Mouse (Mus musculus): ENCODE measurements around the gene Arcn1.
"Not testable (repeated sequence)": the region's sequence is repeated elsewhere in the genome, so short reads cannot be mapped to it uniquely, and the experiment has no call there.

Arcn1 gene

DNA sequence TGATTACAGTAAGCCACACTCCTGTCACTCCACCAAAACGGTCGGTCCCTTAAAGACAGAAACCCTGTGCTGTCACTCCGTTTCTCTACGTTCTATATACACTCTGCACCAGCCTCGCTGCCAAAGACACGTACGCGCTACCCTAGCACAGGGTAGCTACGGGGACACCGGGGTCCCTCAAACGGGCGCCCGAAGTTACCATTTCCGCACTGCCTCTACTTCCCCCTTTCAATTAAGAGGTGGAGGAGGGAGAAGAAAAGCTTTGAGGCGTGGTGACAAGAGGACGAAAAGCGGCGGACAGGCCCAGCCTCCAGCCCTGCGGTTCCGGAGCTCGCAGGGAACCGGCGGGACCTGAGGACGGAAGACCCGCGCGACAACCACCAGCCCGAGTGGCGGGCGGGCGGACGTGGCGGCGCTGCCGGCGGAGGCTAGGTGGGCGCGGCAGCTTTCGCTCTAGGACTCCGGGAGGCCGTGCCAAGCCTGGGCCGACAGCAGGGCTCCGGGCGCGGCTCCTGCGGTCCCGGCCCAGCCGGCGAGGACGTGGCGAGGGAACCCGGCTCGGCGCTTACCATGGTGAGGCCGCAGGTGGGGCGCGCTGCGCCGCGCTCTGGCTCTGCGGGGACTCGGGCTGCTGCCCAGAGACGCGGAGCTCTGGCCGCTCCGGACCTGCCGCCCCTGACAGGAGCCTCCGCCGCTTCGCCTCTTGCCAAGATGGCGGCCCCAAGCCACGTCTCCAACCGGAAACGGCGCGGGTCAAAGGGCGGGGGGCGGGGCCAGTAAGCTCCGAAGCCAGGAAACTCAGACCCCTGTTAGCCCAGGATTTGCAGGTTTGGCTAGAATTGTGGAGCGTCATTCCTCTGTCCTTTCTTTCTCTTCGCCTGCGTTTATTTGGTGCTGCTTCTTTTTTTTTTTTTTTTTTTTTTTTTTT lies at the start of gene Arcn1, which contains the start of gene Ift46:
TSS of gene Arcn1 (minus strand) at position 745 of the 928 bp plus-strand sequence.
TSS of gene Ift46 (plus strand) at position 808 of the 928 bp plus-strand sequence.
- DNase-seq (ENCODE audit: low spot score): peak; percentile 92

DNA sequence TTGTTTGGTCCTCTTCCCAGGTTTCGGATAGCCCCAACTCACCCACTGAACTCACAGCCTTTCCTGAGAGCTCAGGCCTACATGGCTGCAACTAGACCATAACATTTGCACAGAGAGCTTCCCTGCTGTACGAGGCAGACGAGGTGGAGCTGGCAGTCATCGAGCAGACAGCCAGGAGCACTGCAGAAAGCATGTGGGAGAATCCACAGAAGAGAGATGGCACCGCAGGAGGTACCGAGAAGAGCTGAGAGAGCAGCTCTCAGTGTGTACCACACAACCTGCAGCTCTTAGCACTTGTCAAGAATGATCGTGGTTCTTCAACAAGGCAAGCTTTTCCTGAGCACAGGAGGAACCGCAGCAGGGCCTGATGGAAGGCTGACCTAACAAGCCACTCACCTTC lies 46.5 kb upstream of the Arcn1 start:
- DNase-seq (ENCODE audit: low spot score): no peak

DNA sequence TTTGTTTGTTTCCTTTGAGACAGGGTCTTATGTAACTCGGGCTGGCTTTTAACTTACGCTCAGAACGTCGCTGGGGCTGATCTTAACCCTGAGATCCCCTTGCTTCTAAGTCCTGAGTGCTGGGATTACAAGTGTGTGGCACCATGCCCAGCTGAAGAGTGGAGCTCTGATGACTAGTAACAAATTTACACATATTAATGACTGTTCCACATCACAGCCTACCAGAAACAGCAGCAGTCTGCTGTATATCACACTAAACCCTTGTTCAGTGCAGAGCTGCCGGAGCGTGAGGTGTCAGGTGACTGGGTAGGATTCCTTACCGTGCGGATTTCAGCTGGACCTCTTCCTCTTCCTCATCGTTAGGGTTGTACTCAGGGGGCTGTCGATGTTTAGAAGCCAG lies 42.7 kb upstream of the Arcn1 start:
- DNase-seq (ENCODE audit: low spot score): no peak

DNA sequence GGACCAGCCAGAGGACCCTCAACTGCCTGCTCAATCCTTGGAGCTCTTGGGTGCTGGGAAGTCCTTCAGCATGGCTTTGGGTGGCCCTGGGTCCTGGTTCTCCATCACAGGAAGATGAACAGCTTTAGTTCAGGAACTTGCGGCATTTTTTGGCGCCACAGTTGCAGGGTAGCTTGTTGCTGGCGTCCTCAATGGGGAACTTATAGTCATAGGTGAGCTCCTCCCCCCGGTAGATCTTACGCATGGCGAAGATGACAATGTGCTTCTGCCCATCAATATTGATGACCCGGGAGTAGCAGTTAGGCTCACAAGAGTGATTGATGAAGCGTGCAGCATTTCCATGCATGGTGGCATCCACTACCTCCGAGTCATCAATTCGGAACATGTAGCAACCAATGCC lies 40.1 kb upstream of the Arcn1 start:
- DNase-seq (ENCODE audit: low spot score): no peak

DNA sequence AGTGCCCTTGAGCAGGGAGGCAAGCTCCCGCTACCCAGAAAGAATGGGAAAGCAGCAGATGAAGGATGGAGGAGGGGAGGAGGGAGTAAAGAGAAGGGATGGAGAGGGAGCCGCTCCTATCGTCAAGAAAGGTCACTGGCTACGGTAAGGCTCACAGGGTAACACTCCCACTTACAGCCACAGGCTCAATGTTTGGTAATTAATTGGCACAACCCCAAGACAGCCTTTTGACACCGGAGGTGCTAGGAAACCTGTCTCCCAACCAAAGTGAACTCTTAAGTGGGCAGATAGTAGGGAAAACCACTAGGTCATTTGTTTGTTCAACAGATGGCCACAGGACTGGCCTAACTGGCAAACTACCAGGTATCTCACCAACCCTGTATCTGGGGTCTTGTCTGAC lies 39.5 kb upstream of the Arcn1 start:
- no peak for DNase-seq (ENCODE audit: low spot score)

DNA sequence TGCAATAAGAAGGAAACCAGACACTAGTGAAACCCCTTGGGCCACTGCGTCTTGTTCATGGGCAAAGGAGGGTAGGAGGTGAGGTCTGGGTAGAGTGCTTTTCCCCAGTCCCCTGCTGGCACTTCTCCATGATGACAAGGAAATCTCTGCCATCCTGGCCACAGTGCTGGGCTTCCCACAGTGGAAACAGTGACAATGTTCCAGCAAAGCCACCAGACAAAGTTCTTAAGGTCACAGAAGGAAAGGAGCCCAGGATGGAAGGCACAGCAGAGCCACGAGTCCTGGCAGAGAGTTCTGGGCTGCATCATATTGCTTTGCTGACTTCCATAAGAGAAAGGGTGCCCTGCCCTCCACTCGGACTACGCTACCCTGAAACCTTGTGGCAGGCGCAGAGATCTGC lies 37.9 kb upstream of the Arcn1 start:
- no peak for DNase-seq (ENCODE audit: low spot score)

DNA sequence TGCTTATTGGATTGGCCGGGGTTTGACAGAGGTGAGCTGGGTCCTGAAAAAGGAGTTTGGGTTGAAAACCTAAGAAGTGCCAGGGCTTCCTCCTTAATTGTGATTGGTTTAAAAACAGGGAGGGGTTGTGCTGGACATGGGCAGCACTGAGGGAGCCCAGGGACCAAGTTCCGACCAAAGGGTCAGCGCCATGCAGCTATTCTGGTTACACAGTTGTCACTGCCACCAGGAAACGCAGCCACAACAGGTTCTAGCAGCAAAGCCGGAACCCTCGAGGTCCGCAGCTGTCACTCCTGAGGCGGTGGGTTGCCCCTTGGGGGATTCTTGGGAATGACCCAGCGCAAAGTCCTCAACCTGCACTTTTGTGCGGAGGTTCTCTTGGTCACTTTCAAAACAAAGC lies 37.0 kb upstream of the Arcn1 start:
- no peak for DNase-seq (ENCODE audit: low spot score)

DNA sequence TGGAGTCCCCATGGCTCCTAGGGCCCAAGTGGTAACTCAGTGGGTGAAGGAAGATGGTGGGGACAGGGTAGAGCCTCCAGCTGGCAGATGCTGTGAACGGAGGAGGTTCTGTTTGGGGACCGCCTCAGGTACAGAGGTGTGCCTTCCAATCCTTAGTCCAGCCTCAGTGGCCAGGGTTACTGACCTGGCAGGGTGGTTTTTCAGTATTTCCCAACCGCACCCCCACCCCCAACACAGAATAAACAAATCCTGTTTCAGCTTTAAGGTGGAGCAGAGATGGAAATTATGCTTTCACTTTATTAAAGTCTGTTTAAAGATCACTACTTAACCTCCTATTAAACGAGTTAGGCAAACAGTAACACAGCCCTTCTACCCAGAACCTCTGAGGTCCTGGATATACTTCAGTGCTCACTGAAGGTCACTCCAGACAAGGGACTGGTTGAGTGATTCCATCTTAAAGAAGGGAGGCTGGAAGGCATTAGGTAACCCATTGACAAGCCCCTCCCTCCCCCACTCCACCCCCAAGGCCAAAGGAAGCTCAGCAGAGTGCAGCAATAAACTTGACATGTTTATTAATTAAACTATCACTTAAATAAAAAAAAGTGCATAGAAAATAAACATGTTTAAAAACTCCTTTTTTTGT lies 35.3 kb upstream of the Arcn1 start, which contains the start of gene Ttc36:
TSS of gene Ttc36 (minus strand) at position 265 of the 643 bp plus-strand sequence.
- peak; percentile 67 for DNase-seq (ENCODE audit: low spot score)

DNA sequence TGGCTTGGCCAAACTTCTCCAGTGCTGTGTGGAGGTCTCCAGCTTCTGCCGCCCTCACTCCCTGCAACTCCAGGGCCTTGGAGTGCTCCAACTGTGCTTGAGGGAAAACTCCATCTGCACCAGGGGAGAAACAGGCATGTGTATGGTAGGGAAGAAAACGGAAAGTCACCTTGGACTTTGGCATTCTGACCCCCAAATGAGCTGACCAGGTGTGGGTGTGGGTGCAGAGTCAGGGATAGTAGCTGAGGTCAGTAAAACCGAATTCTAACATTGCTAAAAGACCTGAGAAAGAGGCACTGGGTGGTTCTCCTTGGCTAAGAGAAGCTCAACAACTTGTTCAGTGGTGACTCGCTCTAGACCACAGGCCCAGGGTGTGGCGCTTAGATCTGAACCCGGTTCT lies 34.0 kb upstream of the Arcn1 start:
- DNase-seq (ENCODE audit: low spot score): no peak

DNA sequence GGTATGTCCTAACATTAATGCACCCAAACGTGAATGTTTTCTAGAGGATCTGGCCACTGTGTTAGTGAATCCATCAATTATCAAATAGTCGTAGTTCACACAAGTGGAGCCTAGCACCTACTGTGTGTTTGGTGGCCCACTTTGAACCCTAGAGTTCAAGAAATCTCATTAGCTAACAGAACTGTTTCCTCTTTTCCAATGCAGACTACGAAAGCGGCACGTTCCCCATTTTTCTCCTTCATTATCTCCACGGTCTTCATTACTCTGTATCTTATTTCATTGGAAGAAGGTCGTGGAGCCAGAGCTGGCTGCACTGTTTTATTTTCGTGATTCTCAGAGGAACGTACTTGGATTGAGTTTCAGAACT lies 32.3 kb upstream of the Arcn1 start:
- DNase-seq (ENCODE audit: low spot score): no peak

DNA sequence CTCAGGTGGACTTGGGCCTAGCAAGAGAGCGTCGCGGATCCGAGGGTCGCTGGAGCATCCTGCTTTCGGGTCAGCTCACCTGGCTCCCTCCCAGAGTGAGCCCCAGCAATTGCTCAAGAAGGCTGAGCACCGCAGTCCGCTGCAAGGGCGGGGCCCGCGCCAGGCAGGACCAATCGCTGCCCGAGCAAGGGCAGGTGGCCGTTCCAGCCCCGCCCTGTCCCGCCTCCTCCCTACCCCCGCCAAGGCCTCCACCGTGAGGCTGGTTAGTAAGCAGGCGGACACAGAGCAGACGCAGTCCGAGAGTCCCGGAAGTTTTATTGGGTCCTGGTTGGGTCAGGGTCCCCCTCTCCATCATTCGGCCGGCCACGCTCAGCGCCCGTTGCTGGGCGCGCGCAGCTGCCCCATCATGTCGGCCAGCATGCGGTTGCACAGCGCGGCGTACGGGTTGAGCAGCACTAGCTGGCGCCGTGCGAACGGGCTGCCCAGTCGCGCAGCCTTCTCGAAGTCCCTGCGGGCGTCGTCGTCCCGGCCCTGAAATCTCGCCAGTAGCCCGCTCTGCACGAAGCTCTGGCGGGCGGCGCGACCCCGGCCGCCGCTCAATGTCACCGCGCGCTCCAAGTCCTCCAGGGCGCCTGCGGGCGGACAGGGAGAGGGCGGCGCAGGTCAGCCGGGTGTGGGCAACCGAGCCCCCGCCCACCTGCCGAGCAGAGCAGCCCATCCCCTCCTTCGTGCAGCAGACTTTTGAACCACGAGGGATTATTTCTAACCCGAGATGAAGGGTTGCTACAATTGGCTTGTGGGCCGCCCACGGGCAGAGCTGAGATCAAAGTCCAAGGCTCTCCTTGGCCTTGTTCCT lies 31.7 kb upstream of the Arcn1 start, which contains the start of gene Tmem25:
TSS of gene Tmem25 (minus strand) at position 206 of the 856 bp plus-strand sequence.
- peak; percentile 91 for DNase-seq (ENCODE audit: low spot score)

DNA sequence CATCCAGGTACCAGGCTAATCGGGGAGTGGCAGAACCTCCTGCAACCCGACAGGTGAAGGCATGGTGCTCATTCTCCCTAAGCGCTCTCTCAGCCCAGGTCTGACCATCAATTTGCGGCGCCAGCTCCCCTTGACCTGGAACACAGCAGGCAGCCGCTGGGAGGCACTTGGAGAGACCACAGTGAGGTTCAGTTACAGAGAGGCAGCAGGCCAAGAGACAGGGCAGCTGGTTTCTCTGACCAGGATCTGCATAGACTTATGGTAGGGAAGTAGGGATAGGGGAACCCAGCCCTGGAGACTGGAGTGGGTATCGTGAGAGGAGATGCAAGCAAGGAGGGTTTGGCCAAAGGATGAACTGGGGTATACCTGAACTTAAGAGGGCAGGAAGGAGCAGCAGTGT lies 30.7 kb upstream of the Arcn1 start:
- DNase-seq (ENCODE audit: low spot score): no peak

DNA sequence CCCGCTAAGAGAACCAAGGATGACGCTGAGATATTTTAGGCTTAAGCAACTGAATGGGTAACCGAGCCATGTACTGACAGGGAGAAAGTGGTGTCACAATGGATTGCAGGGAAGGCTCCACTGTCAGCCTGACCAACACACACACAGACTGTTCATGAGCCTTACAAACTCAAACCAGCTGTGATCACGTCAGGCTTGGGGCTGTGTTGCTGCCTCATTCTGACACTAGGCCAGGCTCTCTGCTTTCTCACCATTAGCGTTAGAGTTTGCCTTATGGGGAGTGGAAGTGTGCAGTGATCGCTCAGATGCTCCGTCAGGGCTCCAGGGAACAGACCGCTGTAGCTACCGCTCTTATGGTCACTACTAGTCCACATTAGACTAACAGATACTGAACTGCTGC lies 25.2 kb upstream of the Arcn1 start:
- DNase-seq (ENCODE audit: low spot score): no peak

DNA sequence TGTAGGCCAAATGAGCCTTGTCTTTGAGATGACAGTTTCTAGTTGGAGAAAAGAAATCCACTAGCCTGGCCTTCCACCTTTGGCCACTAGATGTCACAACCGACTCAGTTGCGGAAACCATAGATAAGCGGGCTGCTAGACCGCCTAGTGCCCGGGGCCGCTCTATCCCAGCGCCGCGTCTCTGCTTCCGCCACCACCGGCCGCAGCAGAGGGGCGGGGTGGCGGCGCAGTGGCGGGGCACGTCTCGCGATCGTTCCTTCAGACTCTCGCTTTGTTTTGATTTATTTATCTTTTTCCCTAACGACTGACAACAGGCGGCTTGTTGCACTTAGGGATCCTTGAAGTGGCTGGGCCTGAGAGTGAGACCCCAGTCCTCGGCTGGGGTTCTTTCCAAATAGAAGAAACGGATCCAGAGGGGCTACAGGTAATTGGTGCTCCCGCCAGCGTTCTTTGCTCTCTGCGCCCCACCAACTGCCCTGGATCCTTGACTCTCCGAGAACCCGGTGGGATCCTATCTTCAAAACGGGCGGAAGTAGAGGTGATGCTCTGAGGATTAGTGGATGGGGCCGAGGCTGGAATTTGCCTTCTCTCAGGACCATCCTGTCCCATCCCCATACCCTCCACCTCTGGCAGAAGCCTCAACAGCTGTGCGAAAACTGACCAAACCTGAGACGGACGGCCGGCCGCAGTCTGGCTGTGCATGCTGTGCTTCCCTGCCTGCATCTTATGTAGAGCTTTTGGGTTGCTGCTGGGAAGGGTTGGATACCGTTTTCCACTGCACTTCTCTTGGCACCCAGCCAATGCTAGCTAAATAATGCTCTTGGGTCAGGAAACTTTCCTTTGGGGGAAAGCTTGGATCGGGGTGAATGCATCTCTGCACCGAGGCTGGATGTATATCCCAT lies 5.4 kb upstream of the Arcn1 start:
- DNase-seq (ENCODE audit: low spot score): peak; percentile 94

DNA sequence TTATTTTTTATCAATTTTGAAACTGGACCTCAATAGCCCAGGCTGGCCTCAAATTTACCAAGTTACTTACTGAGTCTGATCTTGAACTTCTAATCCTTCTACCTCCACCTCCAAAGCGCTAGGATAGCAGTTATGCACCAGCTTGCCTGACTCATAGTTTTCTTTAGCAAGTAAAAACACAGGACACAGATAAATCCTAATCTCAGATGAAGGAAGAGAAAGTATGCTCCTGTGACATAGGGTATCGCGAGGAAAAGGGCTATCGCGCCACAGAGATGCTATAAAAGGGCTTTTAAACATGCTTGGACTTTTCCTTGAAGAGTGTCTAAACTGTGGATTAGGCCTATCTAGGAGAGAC lies 4.7 kb upstream of the Arcn1 start:
- no peak for DNase-seq (ENCODE audit: low spot score)

DNA sequence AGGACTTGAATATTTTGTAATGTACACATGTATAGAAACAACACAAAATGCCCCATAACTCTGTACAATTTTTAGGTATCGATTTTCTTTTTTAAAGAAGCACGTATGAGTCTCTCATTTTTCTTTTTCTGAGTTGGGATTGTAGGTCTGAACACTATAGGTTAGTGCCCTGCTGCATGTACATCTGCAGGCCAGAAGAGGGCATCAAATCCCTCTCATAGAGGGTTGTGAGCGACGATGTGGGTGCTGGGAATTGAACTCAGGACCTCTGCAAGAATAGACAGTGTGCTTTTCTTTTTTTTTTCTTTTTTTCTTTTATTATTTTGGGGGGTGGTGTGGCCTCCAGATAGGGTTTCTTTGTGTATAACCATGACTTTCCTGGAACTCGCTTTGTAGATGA lies 3.7 kb upstream of the Arcn1 start:
- DNase-seq (ENCODE audit: low spot score): no peak

DNA sequence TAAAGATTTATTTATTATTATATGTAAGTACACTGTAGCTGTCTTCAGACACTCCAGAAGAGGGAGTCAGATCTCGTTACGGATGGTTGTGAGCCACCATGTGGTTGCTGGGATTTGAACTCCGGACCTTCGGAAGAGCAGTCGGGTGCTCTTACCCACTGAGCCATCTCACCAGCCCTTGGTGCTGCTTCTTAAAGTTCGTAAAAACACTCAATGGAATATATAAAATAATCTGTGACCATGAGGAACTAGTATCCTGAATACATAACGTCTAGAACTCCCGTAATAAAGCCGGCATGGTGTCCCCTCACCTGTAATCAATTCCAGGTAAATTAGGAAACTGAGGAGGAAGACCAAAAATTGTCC lies 367 bp upstream of the Arcn1 start:
- DNase-seq (ENCODE audit: low spot score): not testable (repeated sequence)

DNA sequence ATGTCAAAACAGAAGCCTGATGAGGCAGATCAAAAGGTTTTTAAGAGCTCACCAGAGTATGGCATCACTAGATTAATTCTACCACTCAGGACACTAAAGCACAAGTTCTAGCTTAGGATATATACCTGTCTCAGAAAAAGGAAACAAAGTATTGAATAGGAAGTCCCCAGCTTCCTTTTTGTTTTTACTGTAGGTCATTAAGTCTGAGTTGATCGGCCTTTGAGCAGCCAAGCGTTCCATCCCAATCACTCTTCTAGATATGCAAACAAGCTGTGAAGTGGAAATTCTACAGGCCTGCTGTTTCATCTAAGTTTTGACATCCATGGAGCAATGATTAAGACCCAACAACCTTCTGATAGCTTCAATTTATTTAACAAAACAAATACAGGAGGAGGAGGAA lies 6.8 kb downstream of the Arcn1 start:
- no peak for DNase-seq (ENCODE audit: low spot score)

DNA sequence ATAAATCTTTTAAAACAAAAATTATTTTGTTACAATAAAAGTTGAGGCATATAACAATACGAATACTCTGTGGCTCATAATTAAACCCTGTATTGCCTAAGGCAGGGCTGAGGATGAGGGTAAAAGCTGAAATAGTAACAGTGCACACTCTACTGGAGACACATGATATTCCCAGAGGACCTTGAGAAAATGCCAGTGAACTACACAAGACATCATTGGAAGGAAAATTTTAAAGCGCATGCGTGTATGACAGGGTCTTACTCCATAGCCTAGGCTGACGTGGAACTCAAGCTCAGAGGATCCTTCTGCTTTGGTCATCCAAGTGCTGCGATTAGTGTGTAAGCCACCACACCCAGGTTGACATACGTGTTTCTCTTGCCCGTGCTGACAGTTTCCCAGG lies 19.2 kb downstream of the Arcn1 start:
- DNase-seq (ENCODE audit: low spot score): no peak

DNA sequence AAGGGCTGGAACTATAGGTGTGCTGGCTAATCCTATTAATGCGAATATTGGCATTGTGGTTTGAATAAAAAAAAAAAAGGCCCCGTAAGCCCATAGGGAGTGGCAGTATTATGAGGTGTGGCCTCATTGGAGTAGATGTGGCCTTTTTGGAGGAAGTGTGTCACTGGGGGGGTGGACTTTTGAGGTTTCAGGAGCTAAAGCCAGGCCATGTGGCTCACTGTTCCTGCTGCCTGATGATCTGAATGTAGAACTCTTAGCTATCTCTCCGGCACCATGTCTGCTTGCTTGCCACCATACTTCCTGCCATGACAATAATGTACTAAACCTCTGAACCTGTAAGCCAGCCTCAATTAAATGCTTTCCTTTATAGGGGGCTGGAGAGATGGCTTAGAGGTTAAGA lies 20.3 kb downstream of the Arcn1 start:
- no peak for DNase-seq (ENCODE audit: low spot score)

DNA sequence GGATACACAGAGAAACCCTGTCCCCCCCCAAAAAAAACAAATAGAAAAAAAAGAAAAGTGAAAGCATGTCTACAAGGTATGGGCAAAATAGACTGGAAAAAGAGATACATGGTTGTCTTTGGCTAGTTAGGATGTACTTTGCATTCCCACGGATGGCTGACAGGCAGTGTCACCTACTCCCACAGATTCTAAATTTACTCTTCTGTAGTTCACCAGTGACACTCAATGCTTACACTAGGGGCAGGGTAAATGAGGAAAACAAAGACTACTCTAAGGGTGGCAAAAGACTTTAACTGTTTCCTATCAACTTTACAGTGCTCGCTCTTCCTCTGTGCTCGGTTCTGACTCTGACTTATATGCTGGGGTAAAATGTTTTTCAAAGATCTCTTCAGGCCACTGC lies 21.0 kb downstream of the Arcn1 start:
- DNase-seq (ENCODE audit: low spot score): no peak

DNA sequence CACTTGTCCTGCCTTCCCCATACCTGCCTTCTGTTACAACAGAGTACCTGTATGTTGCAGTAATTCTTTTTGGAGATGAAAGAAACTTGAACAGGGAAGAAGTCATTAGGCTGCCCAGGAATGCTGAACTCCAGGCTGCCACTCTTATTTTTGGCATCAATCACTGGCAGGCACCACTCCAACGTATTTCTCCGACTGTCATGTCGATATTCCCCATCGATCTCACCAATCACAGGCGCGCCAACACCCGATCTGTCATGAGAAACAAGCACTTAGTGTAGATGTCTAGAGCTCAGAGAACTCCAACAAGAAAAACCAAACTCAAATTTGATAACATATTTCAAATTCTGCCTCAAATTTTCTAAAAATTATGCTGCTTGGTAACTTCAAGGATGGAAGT lies 22.3 kb downstream of the Arcn1 start:
- no peak for DNase-seq (ENCODE audit: low spot score)

Data from yolk sac, embryonic 10.5 days (tissue).